Mouse (Mus musculus) forebrain, embryonic 16.5 days (tissue): ENCODE measurements at regions not wholly inside any gene's neighbourhood (a gene's known extent, or its start where the extent isn't known, plus 50 kb on each side); places are given as distances from the start of the nearest gene placed in this dataset.
A peak's percentile ranks its signal among the peaks of the same experiment; 100 is the strongest.

ENCODE experiments used
- ATAC-seq: fragments of 200-750 bp; cut with Nextera tagmentation; 2 replicates; pipeline ENCODE4 v1.8.0; 2017; ENCODE audit warnings: mild to moderate bottlenecking, moderate library complexity
- H3K27ac ChIP-seq: fragments of 300-500 bp; sonication (generic); 2 replicates; pipeline ENCODE4 v1.5.1; 2014; ENCODE audit warnings: low read length, control low read depth
- H3K27me3 ChIP-seq: fragments of 300-500 bp; sonication (generic); replicated peaks from 2 replicates; pipeline ENCODE4 v1.6.1; 2014; ENCODE audit warnings: low read length; ENCODE audit not compliant: control insufficient read depth, insufficient read depth
- H3K36me3 ChIP-seq: fragments of 300-500 bp; sonication (generic); 2 replicates; pipeline ENCODE4 v1.6.1; 2014; ENCODE audit not compliant: control insufficient read depth, insufficient read depth
- H3K4me1 ChIP-seq: fragments of 300-500 bp; sonication (generic); replicated peaks from 2 replicates; pipeline ENCODE4 v1.6.1; 2014; ENCODE audit warnings: low read length; ENCODE audit not compliant: control insufficient read depth, insufficient read depth
- H3K4me2 ChIP-seq: fragments of 300-500 bp; sonication (generic); 2 replicates; pipeline ENCODE4 v1.6.1; 2014; ENCODE audit warnings: mild to moderate bottlenecking, low read length, control low read depth
- H3K4me3 ChIP-seq: fragments of 300-500 bp; sonication (generic); replicated peaks from 2 replicates; pipeline ENCODE4 v1.5.1; 2014; ENCODE audit warnings: mild to moderate bottlenecking, low read length, control low read depth
- H3K9ac ChIP-seq: fragments of 300-500 bp; sonication (generic); replicated peaks from 2 replicates; pipeline ENCODE4 v1.6.1; 2014; ENCODE audit warnings: low read depth, low read length, control low read depth
- H3K9me3 ChIP-seq: fragments of 300-500 bp; sonication (generic); 2 replicates; pipeline ENCODE4 v1.6.1; 2016; ENCODE audit warnings: low read length; ENCODE audit not compliant: control insufficient read depth
- WGBS: fragments of 180-500 bp; shearing (Covaris S2); extraction: QIAGEN DNeasy Blood & Tissue Kit; methylation state at CpG from one replicate; pipeline ENCODE4 v1.1.7; 2014; 5-methylcytosine and 5-hydroxymethylcytosine counted together

DNA sequence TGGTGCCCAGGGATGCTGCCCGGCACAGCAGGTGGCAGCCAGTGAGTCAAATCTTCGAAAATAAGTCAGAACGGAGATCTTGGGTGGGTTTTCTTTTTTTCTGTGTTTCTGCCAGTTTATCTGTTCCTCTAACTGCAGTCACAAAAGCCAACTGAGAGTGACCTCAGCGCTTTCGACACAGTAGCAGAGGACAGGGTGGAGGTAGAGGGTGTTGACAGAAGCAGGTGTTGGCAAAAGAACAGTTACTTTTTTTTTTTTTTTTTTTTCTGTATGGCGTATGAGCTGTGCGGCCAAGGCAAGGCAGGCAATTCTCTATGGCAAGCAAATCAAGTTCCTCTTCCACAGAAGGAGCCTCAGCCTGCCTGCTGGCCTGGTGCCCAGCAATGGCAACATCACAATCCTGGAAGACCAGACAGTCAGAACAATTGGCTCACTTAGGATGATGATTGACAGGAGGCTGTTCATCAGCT is 93.6 kb downstream of the Foxb1 start:
- peak; percentile 73 for ATAC-seq
- Histone ChIP-seq H3K4me2 (no peak overlapping the region), H3K9ac (no peak overlapping the region), H3K36me3 (no peaks in the 10 kb centered on the region), H3K4me1 (peaks cover 31% of the 10 kb centered on the region), H3K9me3 (no peaks in the 10 kb centered on the region), H3K27me3 (peaks cover 52% of the 10 kb centered on the region), H3K27ac (no peak overlapping the region), H3K4me3 (no peak overlapping the region)
- WGBS: 42% methylated on average over 7 of the region's 7 CpGs

- Histone ChIP-seq H3K4me3 (no peak overlapping the region), H3K9ac (no peak overlapping the region), H3K4me2 (no peak overlapping the region), H3K27ac (no peak overlapping the region), H3K36me3 (no peaks in the 10 kb centered on the region), H3K4me1 (peaks cover 10% of the 10 kb centered on the region), H3K9me3 (no peaks in the 10 kb centered on the region), H3K27me3 (peaks cover 39% of the 10 kb centered on the region)
- 87% methylated on average over 3 of the region's 3 CpGs for WGBS
- no peak for ATAC-seq
Observed at GRCm38 (mm10) chr9:69664201-69664600, 96.5 kb downstream of the Foxb1 start.

- no peak overlapping the region for H3K4me3 ChIP-seq
- H3K9ac ChIP-seq: no peak overlapping the region
- H3K4me1 ChIP-seq: peaks cover 2% of the 10 kb centered on the region; the same call in 1 of the 2 replicates
- H3K27ac ChIP-seq: no peak overlapping the region
- no peaks in the 10 kb centered on the region for H3K36me3 ChIP-seq
- peaks cover 21% of the 10 kb centered on the region for H3K27me3 ChIP-seq
- ATAC-seq: no peak
- WGBS: 34% methylated on average over 5 of the region's 5 CpGs
- H3K4me2 ChIP-seq: no peak overlapping the region
- no peaks in the 10 kb centered on the region for H3K9me3 ChIP-seq
Observed at GRCm38 (mm10) chr9:69662394-69662793, 98.3 kb downstream of the Foxb1 start.

- Histone ChIP-seq H3K9ac (no peak overlapping the region), H3K36me3 (no peaks in the 10 kb centered on the region), H3K4me3 (no peak overlapping the region), H3K9me3 (no peaks in the 10 kb centered on the region), H3K27ac (no peak overlapping the region), H3K4me2 (no peak overlapping the region), H3K4me1 (no peaks in the 10 kb centered on the region), H3K27me3 (peaks cover 7% of the 10 kb centered on the region)
- ATAC-seq: no peak
- 91% methylated on average over 4 of the region's 4 CpGs for WGBS
Observed at GRCm38 (mm10) chr9:69658276-69658675, 102.5 kb downstream of the Foxb1 start.

DNA sequence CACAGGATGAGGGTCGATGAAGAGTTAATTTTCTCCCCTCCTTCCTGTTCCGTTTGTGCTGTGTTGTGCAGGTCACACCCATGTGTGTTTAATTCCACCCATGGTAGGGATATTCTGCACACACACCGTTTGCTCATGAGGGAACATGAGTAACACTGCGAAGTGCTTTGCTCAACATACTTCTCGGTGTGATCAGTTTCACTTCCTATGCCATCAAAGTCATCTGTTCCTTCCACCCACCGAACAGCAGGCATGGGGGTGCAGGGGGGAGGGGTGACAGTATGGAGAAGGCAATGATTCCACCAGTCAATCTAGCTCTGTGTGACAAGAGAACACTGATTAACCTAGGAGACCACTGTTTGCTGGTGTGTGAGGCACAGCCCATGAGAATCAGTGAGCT is 104.7 kb downstream of the Foxb1 start:
- ATAC-seq: no peak
- no peaks in the 10 kb centered on the region for H3K27me3 ChIP-seq
- no peak overlapping the region for H3K27ac ChIP-seq
- WGBS: 70% methylated on average over 6 of the region's 6 CpGs
- H3K9ac ChIP-seq: no peak overlapping the region
- no peak overlapping the region for H3K4me2 ChIP-seq
- H3K9me3 ChIP-seq: no peaks in the 10 kb centered on the region
- H3K36me3 ChIP-seq: no peaks in the 10 kb centered on the region
- H3K4me1 ChIP-seq: no peaks in the 10 kb centered on the region
- no peak overlapping the region for H3K4me3 ChIP-seq

DNA sequence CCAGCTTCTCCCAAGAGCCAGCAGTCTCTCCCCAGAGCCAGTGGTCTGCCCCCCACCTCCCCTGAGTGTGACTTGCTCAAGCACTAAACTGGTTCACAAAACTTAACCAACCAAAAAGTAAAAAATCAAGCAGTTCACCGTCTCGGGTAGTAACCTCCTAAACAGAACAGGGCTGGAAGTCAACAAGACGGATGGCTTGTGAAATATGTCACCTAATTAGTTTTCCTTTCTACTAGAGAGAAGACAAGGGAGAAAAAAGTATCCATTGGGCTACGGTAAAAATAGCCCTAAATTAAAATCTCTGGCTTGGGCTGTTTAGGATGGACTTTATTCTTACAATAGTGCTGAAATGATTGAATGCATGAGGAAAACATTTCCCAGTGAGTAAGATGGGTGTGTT is 108.6 kb downstream of the Foxb1 start:
- H3K4me2 ChIP-seq: no peak overlapping the region
- H3K36me3 ChIP-seq: no peaks in the 10 kb centered on the region
- WGBS: 84% methylated on average over 4 of the region's 4 CpGs
- no peaks in the 10 kb centered on the region for H3K9me3 ChIP-seq
- no peak overlapping the region for H3K9ac ChIP-seq
- H3K27me3 ChIP-seq: no peaks in the 10 kb centered on the region
- H3K4me3 ChIP-seq: no peak overlapping the region
- H3K4me1 ChIP-seq: no peaks in the 10 kb centered on the region
- ATAC-seq: no peak
- no peak overlapping the region for H3K27ac ChIP-seq

GRCm38 (mm10) chr9:69651608-69652007 is 109.1 kb downstream of the Foxb1 start:
- 70% methylated on average over 8 of the region's 8 CpGs for WGBS
- ATAC-seq: no peak

DNA sequence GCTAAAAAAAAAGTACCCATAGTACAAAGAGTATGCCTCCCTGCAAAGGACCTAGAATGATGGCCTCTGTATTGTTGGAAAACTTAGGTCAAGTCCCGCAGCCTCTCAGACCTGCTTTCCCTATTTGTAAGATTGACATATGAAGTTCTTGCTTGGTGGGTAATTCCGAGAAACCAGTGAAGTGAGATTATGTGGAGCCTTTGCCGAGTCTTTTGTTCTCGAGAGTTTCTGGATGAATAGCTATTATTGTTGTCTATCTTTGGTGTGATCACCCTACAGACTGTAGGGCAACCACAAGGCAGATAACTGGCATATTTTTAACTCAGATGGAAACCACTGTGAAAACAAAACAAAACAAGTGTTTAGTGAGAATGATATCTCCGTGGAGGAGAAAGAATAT is 118.1 kb downstream of the Foxb1 start:
- Histone ChIP-seq H3K27me3 (0 out of 2 replicates have a peak, but pooled peaks cover 3% of the 10 kb centered on the region), H3K36me3 (no peaks in the 10 kb centered on the region), H3K9ac (no peak overlapping the region), H3K4me2 (no peak overlapping the region), H3K9me3 (no peaks in the 10 kb centered on the region), H3K4me1 (no peaks in the 10 kb centered on the region), H3K4me3 (no peak overlapping the region), H3K27ac (no peak overlapping the region)
- ATAC-seq: no peak
- WGBS: 51% methylated on average over 5 of the region's 5 CpGs

More at GRCm38 (mm10) chr9:69651608-69652007, 109.1 kb downstream of the Foxb1 start:
- no peaks in the 10 kb centered on the region for H3K27me3 ChIP-seq
- H3K4me1 ChIP-seq: no peaks in the 10 kb centered on the region
- no peak overlapping the region for H3K4me2 ChIP-seq
- no peak overlapping the region for H3K27ac ChIP-seq
- no peaks in the 10 kb centered on the region for H3K9me3 ChIP-seq
- no peaks in the 10 kb centered on the region for H3K36me3 ChIP-seq
- no peak overlapping the region for H3K9ac ChIP-seq
- H3K4me3 ChIP-seq: no peak overlapping the region

- H3K36me3 ChIP-seq: no peaks in the 10 kb centered on the region
- H3K27ac ChIP-seq: no peak overlapping the region
- no peak for ATAC-seq
- H3K9me3 ChIP-seq: no peaks in the 10 kb centered on the region
- 0 out of 2 replicates have a peak, but pooled peaks cover 2% of the 10 kb centered on the region for H3K27me3 ChIP-seq
- no peaks in the 10 kb centered on the region for H3K4me1 ChIP-seq
- H3K9ac ChIP-seq: no peak overlapping the region
- H3K4me3 ChIP-seq: no peak overlapping the region
- no peak overlapping the region for H3K4me2 ChIP-seq
- 15% methylated on average over 7 of the region's 7 CpGs for WGBS
Observed at GRCm38 (mm10) chr9:69623312-69623711, 137.4 kb downstream of the Foxb1 start.

GRCm38 (mm10) chr9:69621006-69621405 is 139.7 kb downstream of the Foxb1 start:
- H3K4me2 ChIP-seq: no peak overlapping the region
- whole genome bisulfite sequencing: 79% methylated on average over 3 of the region's 3 CpGs
- 0 out of 2 replicates have a peak, but pooled peaks cover 2% of the 10 kb centered on the region for H3K27me3 ChIP-seq
- no peak for ATAC-seq
- H3K9me3 ChIP-seq: no peaks in the 10 kb centered on the region
- H3K36me3 ChIP-seq: no peaks in the 10 kb centered on the region
- H3K4me3 ChIP-seq: no peak overlapping the region
- no peak overlapping the region for H3K27ac ChIP-seq
- no peak overlapping the region for H3K9ac ChIP-seq
- no peaks in the 10 kb centered on the region for H3K4me1 ChIP-seq
